Mouse (Mus musculus): ENCODE results near the gene Tnfrsf1a. TPM values are rescaled to one million over a fixed set of nuclear protein-coding genes. Genes with fewer than 3 reads are reported as not detected.

Gene Tnfrsf1a
- polyA plus RNA-seq, 1 experiment from 2014 or later = 81.8 TPM

GRCm38 (mm10) chr6:125353655-125354054 lies 4.5 kb downstream of the Tnfrsf1a start:
- H3K27ac ChIP-seq (replicated peaks; ENCODE audit: low read depth, low read length) = no peak overlapping the region
- H3K4me2 ChIP-seq (ENCODE audit: low read depth, low read length) = no peak overlapping the region
- peaks cover 21% of the 10 kb centered on the region for H3K36me3 ChIP-seq (ENCODE audit: control insufficient read depth, insufficient read depth, low read length)
- H3K9me3 ChIP-seq (ENCODE audit: control insufficient read depth, low read length) = no peaks in the 10 kb centered on the region
- peaks cover 59% of the 10 kb centered on the region for H3K4me1 ChIP-seq (ENCODE audit: control insufficient read depth, insufficient read depth, low read length)
- WGBS = 86% methylated on average over 4 of the region's 4 CpGs
- no peak overlapping the region for H3K4me3 ChIP-seq (ENCODE audit: low read depth, low read length)
- DNase-seq (ENCODE audit: low spot score) = no peak
- no peaks in the 10 kb centered on the region for H3K27me3 ChIP-seq (replicated peaks; ENCODE audit: control insufficient read depth, insufficient read depth, low read length)
- peak overlapping the region; percentile 35; the same call in 1 of the 2 replicates for H3K9ac ChIP-seq (ENCODE audit: low read depth, low read length)
- no peak for ATAC-seq (ENCODE audit: low read depth)

GRCm38 (mm10) chr6:125354352-125355151 lies 5.4 kb downstream of the Tnfrsf1a start:
- Histone ChIP-seq H3K27ac (replicated peaks; ENCODE audit: low read depth, low read length) (peak overlapping the region; percentile 30), H3K27me3 (replicated peaks; ENCODE audit: control insufficient read depth, insufficient read depth, low read length) (no peaks in the 10 kb centered on the region), H3K4me3 (ENCODE audit: low read depth, low read length) (0 out of 2 replicates have a peak overlapping the region, but pooled peaks have one; percentile 10), H3K9ac (ENCODE audit: low read depth, low read length) (0 out of 2 replicates have a peak overlapping the region, but pooled peaks have one; percentile 19), H3K36me3 (ENCODE audit: control insufficient read depth, insufficient read depth, low read length) (peaks cover 30% of the 10 kb centered on the region), H3K4me1 (ENCODE audit: control insufficient read depth, insufficient read depth, low read length) (peaks cover 54% of the 10 kb centered on the region), H3K4me2 (ENCODE audit: low read depth, low read length) (peak overlapping the region; percentile 38), H3K9me3 (ENCODE audit: control insufficient read depth, low read length) (no peaks in the 10 kb centered on the region)
- peak; percentile 23; the same call in 1 of the 2 replicates for ATAC-seq (ENCODE audit: low read depth)
- DNase-seq (ENCODE audit: low spot score) = peak; percentile 70
- WGBS = 8% methylated on average over 14 of the region's 14 CpGs

- 0 out of 2 replicates have a peak overlapping the region, but pooled peaks have one; percentile 10 for H3K4me3 ChIP-seq (ENCODE audit: low read depth, low read length)
- no peaks in the 10 kb centered on the region for H3K27me3 ChIP-seq (replicated peaks; ENCODE audit: control insufficient read depth, insufficient read depth, low read length)
- 6% methylated on average over 10 of the region's 10 CpGs for WGBS
- peaks cover 54% of the 10 kb centered on the region for H3K4me1 ChIP-seq (ENCODE audit: control insufficient read depth, insufficient read depth, low read length)
- ATAC-seq (ENCODE audit: low read depth) (peak; percentile 39; the same call in 1 of the 2 replicates), DNase-seq (ENCODE audit: low spot score) (peak; percentile 68)
- H3K36me3 ChIP-seq (ENCODE audit: control insufficient read depth, insufficient read depth, low read length) = peaks cover 37% of the 10 kb centered on the region
- no peaks in the 10 kb centered on the region for H3K9me3 ChIP-seq (ENCODE audit: control insufficient read depth, low read length)
- peak overlapping the region; percentile 19; the same call in 1 of the 2 replicates for H3K9ac ChIP-seq (ENCODE audit: low read depth, low read length)
- H3K4me2 ChIP-seq (ENCODE audit: low read depth, low read length) = peak overlapping the region; percentile 38
- H3K27ac ChIP-seq (replicated peaks; ENCODE audit: low read depth, low read length) = peak overlapping the region; percentile 30
Measured at GRCm38 (mm10) chr6:125355197-125355741, 6.1 kb downstream of the Tnfrsf1a start.

- Histone ChIP-seq H3K4me2 (ENCODE audit: low read depth, low read length) (no peak overlapping the region), H3K4me3 (ENCODE audit: low read depth, low read length) (no peak overlapping the region), H3K9ac (ENCODE audit: low read depth, low read length) (no peak overlapping the region), H3K36me3 (ENCODE audit: control insufficient read depth, insufficient read depth, low read length) (peaks cover 47% of the 10 kb centered on the region), H3K9me3 (ENCODE audit: control insufficient read depth, low read length) (no peaks in the 10 kb centered on the region), H3K27me3 (replicated peaks; ENCODE audit: control insufficient read depth, insufficient read depth, low read length) (no peaks in the 10 kb centered on the region), H3K27ac (replicated peaks; ENCODE audit: low read depth, low read length) (no peak overlapping the region), H3K4me1 (ENCODE audit: control insufficient read depth, insufficient read depth, low read length) (peaks cover 49% of the 10 kb centered on the region)
- DNase-seq (ENCODE audit: low spot score) (no peak), ATAC-seq (ENCODE audit: low read depth) (no peak)
- 22% methylated on average over 8 of the region's 8 CpGs for WGBS
Measured at GRCm38 (mm10) chr6:125356264-125356663, 7.1 kb downstream of the Tnfrsf1a start.

- H3K4me2 ChIP-seq (ENCODE audit: low read depth, low read length) = no peak overlapping the region
- H3K4me1 ChIP-seq (ENCODE audit: control insufficient read depth, insufficient read depth, low read length) = peaks cover 41% of the 10 kb centered on the region
- 83% methylated on average over 15 of the region's 15 CpGs for WGBS
- no peak overlapping the region for H3K27ac ChIP-seq (replicated peaks; ENCODE audit: low read depth, low read length)
- DNase-seq (ENCODE audit: low spot score) (no peak), ATAC-seq (ENCODE audit: low read depth) (no peak)
- peaks cover 3% of the 10 kb centered on the region for H3K27me3 ChIP-seq (replicated peaks; ENCODE audit: control insufficient read depth, insufficient read depth, low read length)
- H3K4me3 ChIP-seq (ENCODE audit: low read depth, low read length) = no peak overlapping the region
- peaks cover 58% of the 10 kb centered on the region for H3K36me3 ChIP-seq (ENCODE audit: control insufficient read depth, insufficient read depth, low read length)
- H3K9ac ChIP-seq (ENCODE audit: low read depth, low read length) = no peak overlapping the region
- H3K9me3 ChIP-seq (ENCODE audit: control insufficient read depth, low read length) = no peaks in the 10 kb centered on the region
Measured at GRCm38 (mm10) chr6:125357334-125357733, 8.2 kb downstream of the Tnfrsf1a start.

- Histone ChIP-seq H3K27me3 (replicated peaks; ENCODE audit: control insufficient read depth, insufficient read depth, low read length) (peaks cover 8% of the 10 kb centered on the region), H3K9ac (ENCODE audit: low read depth, low read length) (no peak overlapping the region), H3K4me3 (ENCODE audit: low read depth, low read length) (no peak overlapping the region), H3K4me1 (ENCODE audit: control insufficient read depth, insufficient read depth, low read length) (peaks cover 25% of the 10 kb centered on the region), H3K36me3 (ENCODE audit: control insufficient read depth, insufficient read depth, low read length) (peaks cover 63% of the 10 kb centered on the region), H3K27ac (replicated peaks; ENCODE audit: low read depth, low read length) (no peak overlapping the region), H3K9me3 (ENCODE audit: control insufficient read depth, low read length) (no peaks in the 10 kb centered on the region), H3K4me2 (ENCODE audit: low read depth, low read length) (no peak overlapping the region)
- WGBS = 61% methylated on average over 9 of the region's 9 CpGs
- ATAC-seq (ENCODE audit: low read depth) (no peak), DNase-seq (ENCODE audit: low spot score) (no peak)
Measured at GRCm38 (mm10) chr6:125359999-125360398, 10.8 kb downstream of the Tnfrsf1a start.

GRCm38 (mm10) chr6:125360846-125361245 lies 11.7 kb downstream of the Tnfrsf1a start:
- H3K9ac ChIP-seq (ENCODE audit: low read depth, low read length) = no peak overlapping the region
- no peak for ATAC-seq (ENCODE audit: low read depth)
- no peak overlapping the region for H3K4me2 ChIP-seq (ENCODE audit: low read depth, low read length)
- 68% methylated on average over 9 of the region's 9 CpGs for WGBS
- no peak overlapping the region for H3K4me3 ChIP-seq (ENCODE audit: low read depth, low read length)
- no peaks in the 10 kb centered on the region for H3K9me3 ChIP-seq (ENCODE audit: control insufficient read depth, low read length)
- H3K27ac ChIP-seq (replicated peaks; ENCODE audit: low read depth, low read length) = no peak overlapping the region
- H3K4me1 ChIP-seq (ENCODE audit: control insufficient read depth, insufficient read depth, low read length) = peaks cover 16% of the 10 kb centered on the region
- peaks cover 8% of the 10 kb centered on the region for H3K27me3 ChIP-seq (replicated peaks; ENCODE audit: control insufficient read depth, insufficient read depth, low read length)
- H3K36me3 ChIP-seq (ENCODE audit: control insufficient read depth, insufficient read depth, low read length) = peaks cover 63% of the 10 kb centered on the region
- DNase-seq (ENCODE audit: low spot score) = no peak

- no peak overlapping the region for H3K4me2 ChIP-seq (ENCODE audit: low read depth, low read length)
- no peak overlapping the region for H3K4me3 ChIP-seq (ENCODE audit: low read depth, low read length)
- 39% methylated on average over 38 of the region's 38 CpGs for WGBS
- H3K9ac ChIP-seq (ENCODE audit: low read depth, low read length) = no peak overlapping the region
- peaks cover 8% of the 10 kb centered on the region for H3K27me3 ChIP-seq (replicated peaks; ENCODE audit: control insufficient read depth, insufficient read depth, low read length)
- H3K27ac ChIP-seq (replicated peaks; ENCODE audit: low read depth, low read length) = no peak overlapping the region
- no peaks in the 10 kb centered on the region for H3K9me3 ChIP-seq (ENCODE audit: control insufficient read depth, low read length)
- peaks cover 9% of the 10 kb centered on the region; the same call in 1 of the 2 replicates for H3K4me1 ChIP-seq (ENCODE audit: control insufficient read depth, insufficient read depth, low read length)
- peaks cover 62% of the 10 kb centered on the region for H3K36me3 ChIP-seq (ENCODE audit: control insufficient read depth, insufficient read depth, low read length)
- 0 out of 2 replicates have a peak, but pooled peaks have one; percentile 23 for ATAC-seq (ENCODE audit: low read depth)
- DNase-seq (ENCODE audit: low spot score) = no peak
Measured at GRCm38 (mm10) chr6:125361467-125362291, 12.5 kb downstream of the Tnfrsf1a start.

Measured in embryonic facial prominence, embryonic 14.5 days (tissue).